9 mouse cellular contexts compared by ENCODE assay signal in genomic region chr2:73046576-73046975, GRCm38 (mm10).
DNase-seq lines count a peak whose midpoint lies in the region; ATAC-seq and TF ChIP-seq lines count a peak whose summit lies in the region.
"Had no signal": no experiment of that assay in that cellular context is flagged by ENCODE, and none has a peak within 500 bp of the region (broad histone marks: within the 10 kb centered on the region; RNA-seq: fewer than 3 reads in every experiment).

No protein-coding gene starts in this region.

- no peak overlapping the region for H3K9ac ChIP-seq in heart, adult 2 months (ENCODE audit: low read depth, low read length)
- no peak overlapping the region for H3K9ac ChIP-seq in heart, embryonic 11.5 days (ENCODE audit: low read depth, low read length)
- no peak overlapping the region for H3K9ac ChIP-seq in embryonic facial prominence, embryonic 12.5 days
- no peak overlapping the region for H3K9ac ChIP-seq in intestine, postnatal 0 days (ENCODE audit: low read depth, low read length)
- H3K9ac ChIP-seq in neural tube, embryonic 15.5 days (replicated peaks), result no peak overlapping the region

- intact Hi-C loops in heart, adult 2 months (cut with DNase I), result loop anchor here (5.0 kb wide), 1 partner anchor 44 kb away; no protein-coding TSS in a partner anchor

- 54% methylated on average over 10 of the region's 10 CpGs for WGBS in heart, adult 2 months
- WGBS in heart, embryonic 11.5 days (ENCODE audit: insufficient replicate concordance), result 74% methylated on average over 10 of the region's 10 CpGs
- WGBS in embryonic facial prominence, embryonic 12.5 days, result 40% methylated on average over 10 of the region's 10 CpGs
- WGBS in intestine, postnatal 0 days, result 64% methylated on average over 10 of the region's 10 CpGs
- 64% methylated on average over 10 of the region's 10 CpGs for WGBS in neural tube, embryonic 15.5 days

- peak overlapping the region; percentile 77 for H3K27ac ChIP-seq in heart, adult 2 months
- H3K27ac ChIP-seq in heart, embryonic 11.5 days (ENCODE audit: low read depth, low read length), result no peak overlapping the region
- peak overlapping the region; percentile 90 for H3K27ac ChIP-seq in embryonic facial prominence, embryonic 12.5 days
- peak overlapping the region; percentile 41; the same call in 1 of the 2 replicates for H3K27ac ChIP-seq in intestine, postnatal 0 days (ENCODE audit: low read depth, low read length)
- H3K27ac ChIP-seq in neural tube, embryonic 15.5 days (replicated peaks), result peak overlapping the region; percentile 45

- no peaks in the 10 kb centered on the region for H3K79me2 ChIP-seq in heart, adult 2 months (replicated peaks; ENCODE audit: control insufficient read depth, insufficient read depth, low read length)

- no peak for TF ChIP-seq EP300 in heart, adult 2 months (IDR thresholded peaks at IDR 0.05; ENCODE audit: insufficient read depth, low read depth, low read length)

- H3K4me1 ChIP-seq in heart, adult 2 months (ENCODE audit: control insufficient read depth, insufficient read depth, low read length), result peaks cover 13% of the 10 kb centered on the region
- peaks cover 8% of the 10 kb centered on the region; the same call in 1 of the 2 replicates for H3K4me1 ChIP-seq in heart, embryonic 11.5 days (ENCODE audit: control insufficient read depth, insufficient read depth, low read length)
- peaks cover 29% of the 10 kb centered on the region for H3K4me1 ChIP-seq in embryonic facial prominence, embryonic 12.5 days
- H3K4me1 ChIP-seq in intestine, postnatal 0 days (replicated peaks; ENCODE audit: control insufficient read depth, insufficient read depth, low read length), result no peaks in the 10 kb centered on the region; the same call in 1 of the 2 replicates
- H3K4me1 ChIP-seq in neural tube, embryonic 15.5 days, result 0 out of 2 replicates have a peak, but pooled peaks cover 2% of the 10 kb centered on the region

- no peak overlapping the region for H3K4me2 ChIP-seq in heart, embryonic 11.5 days
- H3K4me2 ChIP-seq in embryonic facial prominence, embryonic 12.5 days (replicated peaks), result peak overlapping the region; percentile 33; the same call in 1 of the 2 replicates
- H3K4me2 ChIP-seq in intestine, postnatal 0 days (replicated peaks; ENCODE audit: low read depth), result no peak overlapping the region
- no peak overlapping the region for H3K4me2 ChIP-seq in neural tube, embryonic 15.5 days

- no peaks in the 10 kb centered on the region for H3K27me3 ChIP-seq in heart, adult 2 months (ENCODE audit: control insufficient read depth, insufficient read depth, low read length)
- no peaks in the 10 kb centered on the region for H3K27me3 ChIP-seq in heart, embryonic 11.5 days (ENCODE audit: control insufficient read depth, insufficient read depth, low read length)
- H3K27me3 ChIP-seq in embryonic facial prominence, embryonic 12.5 days, result no peaks in the 10 kb centered on the region
- no peaks in the 10 kb centered on the region for H3K27me3 ChIP-seq in intestine, postnatal 0 days (replicated peaks; ENCODE audit: control insufficient read depth, insufficient read depth, low read length)
- H3K27me3 ChIP-seq in neural tube, embryonic 15.5 days (replicated peaks), result no peaks in the 10 kb centered on the region
- H3K27me3 ChIP-seq: CH12.LX had no signal

- H3K36me3 ChIP-seq in heart, adult 2 months (ENCODE audit: control insufficient read depth, insufficient read depth, low read length), result peaks cover 2% of the 10 kb centered on the region; the same call in 1 of the 2 replicates
- no peaks in the 10 kb centered on the region for H3K36me3 ChIP-seq in heart, embryonic 11.5 days (ENCODE audit: control insufficient read depth, insufficient read depth, low read length)
- H3K36me3 ChIP-seq in embryonic facial prominence, embryonic 12.5 days, result no peaks in the 10 kb centered on the region
- H3K36me3 ChIP-seq in intestine, postnatal 0 days (ENCODE audit: control insufficient read depth, insufficient read depth), result no peaks in the 10 kb centered on the region
- no peaks in the 10 kb centered on the region for H3K36me3 ChIP-seq in neural tube, embryonic 15.5 days

- ATAC-seq in heart, embryonic 11.5 days (replicated peaks; ENCODE audit: insufficient number of reproducible peaks, low FRiP score, low TSS enrichment), result no peak
- ATAC-seq in embryonic facial prominence, embryonic 12.5 days (ENCODE audit: insufficient number of reproducible peaks, insufficient read depth, low FRiP score, low TSS enrichment), result no peak
- no peak for ATAC-seq in intestine, postnatal 0 days
- ATAC-seq in neural tube, embryonic 15.5 days (ENCODE audit: low FRiP score), result no peak
- no peak for ATAC-seq in frontal cortex, adult (ENCODE audit: low TSS enrichment)

- no peak overlapping the region for H3K4me3 ChIP-seq in heart, adult 2 months
- H3K4me3 ChIP-seq in heart, embryonic 11.5 days (ENCODE audit: low read depth, low read length), result no peak overlapping the region
- no peak overlapping the region for H3K4me3 ChIP-seq in embryonic facial prominence, embryonic 12.5 days
- no peak overlapping the region for H3K4me3 ChIP-seq in intestine, postnatal 0 days (ENCODE audit: low read depth, low read length)
- no peak overlapping the region for H3K4me3 ChIP-seq in neural tube, embryonic 15.5 days (replicated peaks)

- no peaks in the 10 kb centered on the region for H3K9me3 ChIP-seq in heart, embryonic 11.5 days (replicated peaks; ENCODE audit: control insufficient read depth, low read length)
- no peaks in the 10 kb centered on the region for H3K9me3 ChIP-seq in embryonic facial prominence, embryonic 12.5 days
- no peaks in the 10 kb centered on the region for H3K9me3 ChIP-seq in intestine, postnatal 0 days (ENCODE audit: control insufficient read depth)
- H3K9me3 ChIP-seq in neural tube, embryonic 15.5 days (replicated peaks), result no peaks in the 10 kb centered on the region

- TF ChIP-seq CTCF in heart, adult 2 months (IDR thresholded peaks at IDR 0.05), result no peak
- no peak for TF ChIP-seq CTCF in intestine, postnatal 0 days (IDR thresholded peaks at IDR 0.05; ENCODE audit: low read depth)

- no peak for TF ChIP-seq POLR2A in heart, adult 2 months (IDR thresholded peaks at IDR 0.05; ENCODE audit: insufficient read depth, low read depth, low read length)

- DNase-seq in heart, adult 2 months, result peak; percentile 76 to 78
- no peak for DNase-seq in spleen, adult 12 weeks (ENCODE audit: low spot score)
- no peak for DNase-seq in spleen, postnatal 36 days (ENCODE audit: low spot score in 2 of 2)

Comparison
In these comparisons a context has a peak if more than half of its experiments do, and no peak if none do; other contexts are left out.
1. DNase-seq: peak in heart, adult 2 months (2 of 2); none in spleen, adult 12 weeks (single experiment) and spleen, postnatal 36 days (0 of 2).